Mouse (Mus musculus): ENCODE measurements at regions not wholly inside any gene's neighbourhood (a gene's known extent, or its start where the extent isn't known, plus 50 kb on each side); places are given as distances from the start of the nearest gene placed in this dataset.

DNA sequence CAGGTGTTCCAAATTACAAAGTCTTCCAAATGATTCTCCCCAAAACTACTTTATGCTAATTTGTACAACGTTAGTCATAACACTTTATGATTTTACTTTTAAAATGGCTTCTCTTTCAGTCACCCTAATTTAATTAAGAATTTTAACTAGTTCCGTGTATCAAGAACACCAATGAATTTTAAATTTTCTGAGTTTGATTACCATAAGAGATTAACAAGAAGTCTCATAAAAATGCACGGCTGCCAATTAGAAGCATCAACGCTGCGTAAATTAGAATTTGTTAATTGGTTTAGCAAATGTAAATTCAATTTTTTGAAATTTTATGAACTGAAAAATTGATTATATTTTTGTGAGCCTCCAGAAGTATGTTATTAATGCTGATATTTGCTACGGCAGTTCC, 54.1 kb upstream of the Tmem26 start:
- no peak for ATAC-seq (ENCODE audit: low FRiP score, low TSS enrichment)
- no peaks in the 10 kb centered on the region for H3K36me3 ChIP-seq (ENCODE audit: insufficient read depth, low read length)
- no peak overlapping the region for H3K27ac ChIP-seq (ENCODE audit: low read length)
- no peaks in the 10 kb centered on the region for H3K27me3 ChIP-seq (ENCODE audit: insufficient read depth, low read length)
- no peak overlapping the region for H3K4me3 ChIP-seq (ENCODE audit: low read length)
- H3K9ac ChIP-seq (replicated peaks; ENCODE audit: low read length): no peak overlapping the region
- no peak overlapping the region for H3K4me2 ChIP-seq (replicated peaks; ENCODE audit: low read depth, low read length)
- H3K9me3 ChIP-seq (ENCODE audit: low read length): no peaks in the 10 kb centered on the region
- WGBS: 92% methylated on average over 6 of the region's 6 CpGs
- H3K4me1 ChIP-seq (ENCODE audit: insufficient read depth, low read length): peaks cover 4% of the 10 kb centered on the region; the same call in 1 of the 2 replicates

- no peak for ATAC-seq (ENCODE audit: low FRiP score, low TSS enrichment)
- 72% methylated on average over 3 of the region's 3 CpGs for WGBS
- no peaks in the 10 kb centered on the region for H3K27me3 ChIP-seq (ENCODE audit: insufficient read depth, low read length)
These were observed 53.5 kb upstream of the Tmem26 start for GRCm38 (mm10) chr10:68669992-68670391.

DNA sequence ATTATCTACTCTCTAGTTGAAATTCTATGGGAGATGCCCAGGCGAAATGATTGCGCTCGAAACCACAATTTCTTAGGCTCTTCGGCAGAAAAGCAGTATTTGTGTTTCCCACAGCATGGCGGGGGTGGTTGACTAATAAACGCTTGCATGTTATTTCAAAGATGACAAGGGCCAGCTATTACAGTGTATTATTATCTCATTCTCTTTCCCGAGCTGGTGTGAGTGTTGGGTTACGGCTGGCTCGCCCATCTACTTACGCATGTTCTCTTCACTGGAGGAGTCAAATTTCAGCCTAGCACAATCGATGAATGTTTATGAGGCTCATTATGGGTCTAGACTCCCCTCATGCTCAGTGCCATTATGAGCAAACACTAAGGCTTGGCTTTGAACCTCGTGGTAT, 51.2 kb upstream of the Tmem26 start:
- WGBS: 48% methylated on average over 12 of the region's 12 CpGs
- H3K9me3 ChIP-seq (ENCODE audit: low read length): no peaks in the 10 kb centered on the region; the same call in 1 of the 2 replicates
- no peak overlapping the region for H3K27ac ChIP-seq (ENCODE audit: low read length)

More at GRCm38 (mm10) chr10:68669992-68670391, 53.5 kb upstream of the Tmem26 start:
- Histone ChIP-seq H3K9me3 (ENCODE audit: low read length) (no peaks in the 10 kb centered on the region; the same call in 1 of the 2 replicates), H3K4me2 (replicated peaks; ENCODE audit: low read depth, low read length) (no peak overlapping the region), H3K36me3 (ENCODE audit: insufficient read depth, low read length) (no peaks in the 10 kb centered on the region), H3K27ac (ENCODE audit: low read length) (no peak overlapping the region), H3K9ac (replicated peaks; ENCODE audit: low read length) (no peak overlapping the region), H3K4me1 (ENCODE audit: insufficient read depth, low read length) (peaks cover 4% of the 10 kb centered on the region; the same call in 1 of the 2 replicates), H3K4me3 (ENCODE audit: low read length) (no peak overlapping the region)

GRCm38 (mm10) chr10:68673102-68673872, 50.2 kb upstream of the Tmem26 start:
- H3K36me3 ChIP-seq (ENCODE audit: insufficient read depth, low read length): no peaks in the 10 kb centered on the region
- no peak overlapping the region for H3K9ac ChIP-seq (replicated peaks; ENCODE audit: low read length)
- H3K4me1 ChIP-seq (ENCODE audit: insufficient read depth, low read length): peaks cover 4% of the 10 kb centered on the region; the same call in 1 of the 2 replicates
- ATAC-seq (ENCODE audit: low FRiP score, low TSS enrichment): no peak
- H3K27me3 ChIP-seq (ENCODE audit: insufficient read depth, low read length): no peaks in the 10 kb centered on the region
- no peak overlapping the region for H3K4me3 ChIP-seq (ENCODE audit: low read length)
- H3K4me2 ChIP-seq (replicated peaks; ENCODE audit: low read depth, low read length): no peak overlapping the region
- H3K27ac ChIP-seq (ENCODE audit: low read length): no peak overlapping the region
- H3K9me3 ChIP-seq (ENCODE audit: low read length): no peaks in the 10 kb centered on the region; the same call in 1 of the 2 replicates
- 77% methylated on average over 9 of the region's 9 CpGs for WGBS

More for the DNA sequence above, 51.2 kb upstream of the Tmem26 start:
- no peak overlapping the region for H3K9ac ChIP-seq (replicated peaks; ENCODE audit: low read length)
- H3K4me3 ChIP-seq (ENCODE audit: low read length): no peak overlapping the region
- no peaks in the 10 kb centered on the region for H3K27me3 ChIP-seq (ENCODE audit: insufficient read depth, low read length)
- H3K36me3 ChIP-seq (ENCODE audit: insufficient read depth, low read length): no peaks in the 10 kb centered on the region
- no peak overlapping the region for H3K4me2 ChIP-seq (replicated peaks; ENCODE audit: low read depth, low read length)
- ATAC-seq (ENCODE audit: low FRiP score, low TSS enrichment): no peak
- H3K4me1 ChIP-seq (ENCODE audit: insufficient read depth, low read length): peaks cover 4% of the 10 kb centered on the region; the same call in 1 of the 2 replicates
